Mouse (Mus musculus) liver, adult 2 months (tissue): ENCODE data around the gene Hapln4. TPM values are rescaled to one million over a fixed set of nuclear protein-coding genes. Genes with fewer than 3 reads are reported as not detected.

Experiments used
- DNase-seq: peaks from one replicate; pipeline ENCODE4 v3.0.0-alpha.2; 2011; ENCODE audit warnings: low read depth, low spot score; ENCODE audit errors: extremely low read depth
- H3K27ac ChIP-seq: fragments of 200-500 bp; replicated peaks from 2 replicates; pipeline ENCODE4 v1.5.1; 2012; ENCODE audit warnings: low read depth, mild to moderate bottlenecking, control low read depth, inconsistent platforms, low read length; ENCODE audit not compliant: insufficient read depth
- H3K27me3 ChIP-seq: fragments of 200-500 bp; 2 replicates; pipeline ENCODE4 v1.6.1; 2012; ENCODE audit warnings: mild to moderate bottlenecking, moderate library complexity, low read length, inconsistent platforms; ENCODE audit not compliant: control insufficient read depth, insufficient read depth
- H3K36me3 ChIP-seq: fragments of 200-500 bp; 2 replicates; pipeline ENCODE4 v1.6.1; 2012; ENCODE audit warnings: low read length, inconsistent platforms; ENCODE audit not compliant: control insufficient read depth, insufficient read depth
- H3K4me1 ChIP-seq: fragments of 200-500 bp; 2 replicates; pipeline ENCODE4 v1.6.1; 2011; ENCODE audit warnings: low read length; ENCODE audit not compliant: control insufficient read depth, insufficient read depth
- H3K4me3 ChIP-seq: fragments of 200-500 bp; 2 replicates; pipeline ENCODE4 v1.5.1; 2011; ENCODE audit warnings: low read depth, mild to moderate bottlenecking, control low read depth, low read length, moderate library complexity; ENCODE audit not compliant: insufficient read depth
- H3K79me2 ChIP-seq: fragments of 200-500 bp; 2 replicates; pipeline ENCODE4 v1.6.1; 2012; ENCODE audit warnings: inconsistent platforms, mild to moderate bottlenecking, low read length, moderate library complexity; ENCODE audit not compliant: control insufficient read depth, insufficient read depth
- H3K9ac ChIP-seq: fragments of 200-500 bp; 2 replicates; pipeline ENCODE4 v1.6.1; 2012; ENCODE audit warnings: low read depth, mild to moderate bottlenecking, control low read depth, inconsistent platforms, low read length
- CTCF ChIP-seq: fragments of 200-500 bp; IDR thresholded peaks from 2 replicates; pipeline ENCODE4 v1.5.1; 2011; ENCODE audit warnings: low read depth, low read length, control low read depth
- POLR2A ChIP-seq: fragments of 200-500 bp; IDR thresholded peaks from 2 replicates; pipeline ENCODE4 v1.6.1; 2011; ENCODE audit warnings: low read length, control low read depth; ENCODE audit not compliant: insufficient read depth; ENCODE audit errors: extremely low read depth
- WGBS: fragments of 180-500 bp; shearing (Covaris S2); methylation state at CpG from one replicate; pipeline ENCODE4 v1.1.7; 2018; 5-methylcytosine and 5-hydroxymethylcytosine counted together
- polyA plus RNA-seq: library from polyadenylated mRNA; depleted of rRNA; stranded (reverse); fragments of >200 nt; gene quantifications from 2 replicates; pipeline ENCODE4 v1.2.3, GENCODE M21; 2012
- total RNA-seq: library from RNA; depleted of rRNA; stranded (reverse); fragments of >200 nt; gene quantifications from 2 replicates; pipeline ENCODE4 v1.2.3, GENCODE M21; 2014

The Hapln4 gene
- total and polyA plus RNA-seq, 2 experiments: 2.2 to 8.8 TPM

DNA sequence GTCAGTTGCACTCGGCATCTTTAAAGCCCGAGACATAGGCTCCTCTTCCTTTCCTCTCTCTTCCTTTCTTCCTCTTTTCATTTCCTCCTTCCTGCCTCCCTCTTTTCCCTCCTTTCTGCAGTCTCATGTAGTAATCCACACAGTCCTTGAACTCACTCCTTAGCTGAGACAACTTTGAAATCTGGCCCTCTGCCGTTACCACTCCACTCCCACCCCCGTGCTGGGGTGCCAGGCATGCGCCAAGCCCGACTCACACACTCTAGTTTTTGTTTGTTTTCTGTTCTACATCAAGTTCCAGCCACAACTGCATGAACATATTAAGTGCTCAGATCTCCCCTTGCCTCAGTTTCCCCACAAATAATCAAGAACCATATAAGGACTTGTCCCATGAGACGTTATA lies 21.7 kb downstream of the Hapln4 start:
- Histone ChIP-seq H3K4me1 (no peaks in the 10 kb centered on the region), H3K79me2 (no peaks in the 10 kb centered on the region), H3K36me3 (no peaks in the 10 kb centered on the region), H3K27me3 (no peaks in the 10 kb centered on the region), H3K27ac (no peak overlapping the region), H3K4me3 (no peak overlapping the region), H3K9ac (no peak overlapping the region)
- WGBS: 67% methylated on average over 7 of the region's 7 CpGs
- TF ChIP-seq POLR2A: no peak
- no peak for TF ChIP-seq CTCF
- DNase-seq: no peak

DNA sequence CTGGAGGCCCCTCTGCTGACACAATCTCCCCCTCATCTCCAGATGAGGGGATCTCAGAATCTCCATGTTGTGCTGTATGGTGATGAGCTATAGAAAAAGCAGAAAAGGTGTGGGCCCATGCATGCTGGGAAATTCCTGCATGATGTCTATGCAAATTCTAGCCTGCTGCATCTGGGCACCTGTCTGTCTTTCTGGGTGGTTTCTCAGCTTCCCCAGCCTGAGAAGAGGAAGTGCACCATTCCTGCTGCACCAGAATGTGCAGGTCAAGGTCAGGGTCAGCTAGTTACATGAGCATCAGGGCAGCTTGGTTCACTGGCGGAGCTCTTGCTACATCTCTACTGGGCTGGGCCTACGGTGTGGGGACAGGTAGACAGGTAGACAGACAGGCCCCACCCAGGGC lies 27.2 kb downstream of the Hapln4 start:
- 66% methylated on average over 2 of the region's 2 CpGs for WGBS
- Histone ChIP-seq H3K9ac (no peak overlapping the region), H3K27ac (no peak overlapping the region), H3K4me3 (no peak overlapping the region), H3K27me3 (peaks cover 15% of the 10 kb centered on the region), H3K79me2 (no peaks in the 10 kb centered on the region), H3K36me3 (no peaks in the 10 kb centered on the region), H3K4me1 (no peaks in the 10 kb centered on the region)
- TF ChIP-seq CTCF (no peak), POLR2A (no peak)
- DNase-seq: no peak

DNA sequence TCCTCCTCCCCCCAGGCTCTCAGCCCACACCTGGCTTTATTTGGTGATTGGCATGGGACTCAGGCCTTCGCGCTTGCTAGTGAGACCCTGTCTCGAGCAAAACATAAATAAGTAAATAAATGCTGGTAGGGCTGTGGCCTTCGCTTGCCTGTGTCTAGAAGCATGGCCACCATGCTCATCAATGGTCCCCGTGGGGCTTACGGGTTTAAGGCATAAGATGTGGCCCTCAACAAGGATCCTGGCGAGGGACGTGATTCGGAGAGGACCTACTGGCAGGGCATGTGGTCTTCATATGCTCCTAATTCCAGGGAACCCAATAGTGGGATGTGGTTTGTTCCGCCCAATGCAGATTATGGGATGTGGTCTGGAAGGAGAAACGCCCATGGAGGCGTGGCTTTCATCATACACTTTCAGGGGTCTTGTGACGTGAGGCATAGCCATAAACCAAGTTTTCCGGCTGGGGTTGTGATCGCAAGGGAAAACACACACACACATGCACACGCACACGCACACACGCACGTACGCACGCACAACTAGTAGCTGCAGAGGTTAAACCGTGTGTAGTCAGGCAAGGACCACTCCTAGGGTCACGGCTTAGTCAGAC lies 28.0 kb downstream of the Hapln4 start:
- H3K4me1 ChIP-seq: no peaks in the 10 kb centered on the region
- H3K9ac ChIP-seq: no peak overlapping the region
- peaks cover 15% of the 10 kb centered on the region for H3K27me3 ChIP-seq
- no peak for DNase-seq
- WGBS: 54% methylated on average over 23 of the region's 23 CpGs
- H3K4me3 ChIP-seq: no peak overlapping the region
- H3K79me2 ChIP-seq: no peaks in the 10 kb centered on the region
- H3K27ac ChIP-seq: no peak overlapping the region
- no peaks in the 10 kb centered on the region for H3K36me3 ChIP-seq
- no peak for TF ChIP-seq POLR2A
- no peak for TF ChIP-seq CTCF

DNA sequence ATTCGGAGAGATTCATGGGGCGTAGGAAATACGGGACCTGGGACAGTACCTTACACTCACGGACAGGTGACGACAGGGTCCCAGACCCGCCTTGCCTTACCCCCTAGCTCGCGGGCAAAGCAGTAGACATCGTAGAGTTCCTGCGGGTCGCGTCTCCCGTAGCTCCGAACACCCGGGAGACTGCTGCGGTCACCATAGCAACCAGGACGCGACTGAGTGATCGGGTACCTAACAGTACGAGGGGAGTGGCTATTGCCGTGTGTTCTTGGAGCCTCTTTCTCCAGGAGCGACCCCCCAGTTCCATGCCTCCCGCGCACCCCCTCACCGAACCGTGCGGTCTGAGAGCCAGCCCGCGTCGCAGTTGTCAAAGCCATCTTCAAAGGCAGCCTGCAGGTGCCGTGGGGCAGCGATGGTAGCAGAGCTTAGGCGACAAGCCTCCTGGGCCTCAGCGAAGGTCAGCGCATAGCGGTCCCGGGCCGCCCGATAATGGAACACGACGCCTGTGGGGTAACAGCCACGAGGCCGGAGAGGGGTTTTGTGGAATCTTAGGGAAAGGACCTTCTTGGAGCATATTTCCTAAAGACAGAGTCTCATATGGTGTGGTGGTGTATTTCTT lies 29.3 kb downstream of the Hapln4 start:
- no peaks in the 10 kb centered on the region for H3K79me2 ChIP-seq
- TF ChIP-seq CTCF (no peak), POLR2A (no peak)
- no peak overlapping the region for H3K27ac ChIP-seq
- 10% methylated on average over 43 of the region's 43 CpGs for WGBS
- no peaks in the 10 kb centered on the region for H3K36me3 ChIP-seq
- H3K9ac ChIP-seq: no peak overlapping the region
- no peaks in the 10 kb centered on the region for H3K4me1 ChIP-seq
- no peak overlapping the region for H3K4me3 ChIP-seq
- no peak for DNase-seq
- peaks cover 15% of the 10 kb centered on the region for H3K27me3 ChIP-seq

DNA sequence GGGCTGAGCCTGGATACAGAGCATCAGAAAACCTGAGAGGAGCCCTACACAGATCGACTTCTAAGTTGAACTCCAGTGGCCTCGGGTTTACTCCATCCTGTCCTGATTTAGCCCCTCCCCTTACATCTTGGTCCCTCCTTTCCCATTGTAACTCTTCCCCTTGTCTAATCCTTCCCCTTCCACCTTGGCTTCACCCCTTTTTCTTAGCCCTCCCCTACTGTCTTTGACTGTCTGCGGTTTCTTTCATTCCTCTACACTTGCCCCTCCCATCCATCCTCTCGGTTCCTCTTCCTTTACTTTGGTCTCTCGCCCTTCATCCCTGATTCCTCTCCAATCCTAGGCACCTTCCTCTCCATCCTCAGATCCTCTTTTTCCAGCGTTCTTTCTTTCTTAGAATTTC lies 31.2 kb downstream of the Hapln4 start:
- no peak for DNase-seq
- H3K79me2 ChIP-seq: no peaks in the 10 kb centered on the region
- no peak for TF ChIP-seq POLR2A
- TF ChIP-seq CTCF: no peak
- no peak overlapping the region for H3K9ac ChIP-seq
- no peaks in the 10 kb centered on the region for H3K4me1 ChIP-seq
- H3K27me3 ChIP-seq: peaks cover 19% of the 10 kb centered on the region
- 22% methylated on average over 6 of the region's 6 CpGs for WGBS
- no peak overlapping the region for H3K27ac ChIP-seq
- H3K4me3 ChIP-seq: no peak overlapping the region
- H3K36me3 ChIP-seq: no peaks in the 10 kb centered on the region

DNA sequence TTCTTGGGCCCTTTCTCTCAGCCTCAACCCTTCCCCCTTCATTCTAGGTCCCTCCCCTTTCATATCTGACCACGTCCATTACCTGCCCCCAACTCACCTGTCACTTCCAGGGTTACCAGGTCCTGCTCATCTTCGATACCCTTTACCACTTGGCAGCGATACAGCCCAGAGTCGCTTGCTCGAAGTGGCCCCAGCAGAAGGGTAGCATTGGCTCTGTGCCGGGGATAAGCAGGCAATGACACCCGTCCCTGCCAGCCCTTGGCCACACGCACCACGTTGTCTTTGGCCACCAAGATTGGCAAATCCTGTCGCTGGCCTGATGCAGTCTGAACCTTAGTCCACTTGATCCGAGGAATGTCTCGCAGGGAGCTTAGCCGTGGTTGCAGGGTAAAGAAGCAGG lies 31.6 kb downstream of the Hapln4 start:
- Histone ChIP-seq H3K79me2 (no peaks in the 10 kb centered on the region), H3K9ac (no peak overlapping the region), H3K36me3 (no peaks in the 10 kb centered on the region), H3K27ac (no peak overlapping the region), H3K4me1 (no peaks in the 10 kb centered on the region), H3K27me3 (peaks cover 19% of the 10 kb centered on the region), H3K4me3 (no peak overlapping the region)
- no peak for TF ChIP-seq CTCF
- TF ChIP-seq POLR2A: no peak
- 61% methylated on average over 13 of the region's 13 CpGs for WGBS
- DNase-seq: no peak
